Mouse (Mus musculus): ENCODE measurements around the gene Htra1. TPM values are rescaled to one million over a fixed set of nuclear protein-coding genes. Genes with fewer than 3 reads are reported as not detected.

Gene Htra1
- polyA plus RNA-seq, 1 experiment = 176 TPM

DNA sequence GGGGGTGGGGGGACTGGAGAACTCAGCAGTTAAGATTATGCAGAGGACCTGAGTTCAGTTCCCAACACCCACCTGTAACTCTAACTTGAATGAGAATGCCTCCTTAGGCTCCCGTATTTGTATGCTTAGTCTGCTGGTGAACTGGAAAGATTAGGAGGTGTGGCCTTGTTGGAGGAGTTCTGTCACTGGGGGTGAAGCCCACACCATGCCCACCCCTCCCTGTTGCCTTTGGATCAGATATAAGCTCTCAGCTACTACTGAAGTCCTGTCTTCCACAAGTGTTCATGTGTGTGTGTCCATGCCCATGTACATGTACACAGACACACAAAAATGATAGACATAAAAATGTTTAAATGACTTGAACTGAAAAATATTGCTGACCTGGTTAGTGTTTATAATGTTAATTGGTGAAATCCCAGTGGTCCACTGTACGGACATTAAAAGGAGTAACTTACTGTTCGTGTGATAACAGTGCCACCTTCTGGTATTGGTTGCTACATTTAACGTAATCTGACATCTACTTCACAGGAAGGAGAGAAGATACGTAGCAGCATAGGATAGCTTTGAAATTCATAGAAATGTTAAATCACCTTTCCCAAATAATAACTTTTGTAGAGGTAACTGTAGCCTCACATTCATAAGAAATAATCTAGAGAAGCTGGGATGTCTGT is 21.1 kb upstream of the Htra1 start:
- TF ChIP-seq MYOD1 (IDR thresholded peaks at IDR 0.05; ENCODE audit: control insufficient read depth in 1 of 3, insufficient read length in 2 of 3, low read depth in 2 of 3) (no peak), TCF3 (IDR thresholded peaks at IDR 0.05; ENCODE audit: insufficient read length, low read depth) (no peak), MAX (IDR thresholded peaks at IDR 0.05; ENCODE audit: low read depth) (no peak), POLR2A (IDR thresholded peaks at IDR 0.05; ENCODE audit: insufficient read length, low read depth) (no peak), TCF12 (IDR thresholded peaks at IDR 0.05; ENCODE audit: insufficient read depth, poor library complexity, severe bottlenecking) (no peak), MYOG (IDR thresholded peaks at IDR 0.05; ENCODE audit: control insufficient read depth in 1 of 3, insufficient read depth in 1 of 3, insufficient read length in 2 of 3, low read depth in 2 of 3) (no peak), POLR2AphosphoS2 (IDR thresholded peaks at IDR 0.05; ENCODE audit: insufficient read length, low read depth) (no peak), SRF (IDR thresholded peaks at IDR 0.05; ENCODE audit: control insufficient read depth, insufficient read length, low read depth) (no peak), E2F4 (IDR thresholded peaks at IDR 0.05; ENCODE audit: insufficient read depth) (no peak), CEBPB (IDR thresholded peaks at IDR 0.05; ENCODE audit: insufficient read depth, poor library complexity, severe bottlenecking) (no peak), USF1 (IDR thresholded peaks at IDR 0.05; ENCODE audit: low read depth) (no peak), REST (IDR thresholded peaks at IDR 0.05; ENCODE audit: insufficient read depth, insufficient read length) (no peak)
- Histone ChIP-seq H3K27me3 (ENCODE audit: control insufficient read depth, insufficient read depth, insufficient read length) (no peaks in the 10 kb centered on the region), H3K4me3 (no peak overlapping the region), H3K36me3 (ENCODE audit: control insufficient read depth, insufficient read depth) (peaks cover 26% of the 10 kb centered on the region), H3K4me2 (ENCODE audit: low read depth) (no peak overlapping the region), H3ac (ENCODE audit: control insufficient read depth, insufficient read length) (no peak overlapping the region), H3K79me2 (ENCODE audit: control insufficient read depth, insufficient read depth) (no peaks in the 10 kb centered on the region)

- no peaks in the 10 kb centered on the region for H3K79me2 ChIP-seq (ENCODE audit: control insufficient read depth, insufficient read depth)
- H3ac ChIP-seq (ENCODE audit: control insufficient read depth, insufficient read length) = no peak overlapping the region
- TF ChIP-seq USF1 (IDR thresholded peaks at IDR 0.05; ENCODE audit: low read depth) (no peak), MYOD1 (IDR thresholded peaks at IDR 0.05; ENCODE audit: control insufficient read depth in 1 of 3, insufficient read length in 2 of 3, low read depth in 2 of 3) (no peak), TCF3 (IDR thresholded peaks at IDR 0.05; ENCODE audit: insufficient read length, low read depth) (no peak), TCF12 (IDR thresholded peaks at IDR 0.05; ENCODE audit: insufficient read depth, poor library complexity, severe bottlenecking) (no peak), MAX (IDR thresholded peaks at IDR 0.05; ENCODE audit: low read depth) (no peak), POLR2A (IDR thresholded peaks at IDR 0.05; ENCODE audit: insufficient read length, low read depth) (no peak)
These were observed 17.7 kb upstream of the Htra1 start for GRCm38 (mm10) chr7:130918260-130918659.

DNA sequence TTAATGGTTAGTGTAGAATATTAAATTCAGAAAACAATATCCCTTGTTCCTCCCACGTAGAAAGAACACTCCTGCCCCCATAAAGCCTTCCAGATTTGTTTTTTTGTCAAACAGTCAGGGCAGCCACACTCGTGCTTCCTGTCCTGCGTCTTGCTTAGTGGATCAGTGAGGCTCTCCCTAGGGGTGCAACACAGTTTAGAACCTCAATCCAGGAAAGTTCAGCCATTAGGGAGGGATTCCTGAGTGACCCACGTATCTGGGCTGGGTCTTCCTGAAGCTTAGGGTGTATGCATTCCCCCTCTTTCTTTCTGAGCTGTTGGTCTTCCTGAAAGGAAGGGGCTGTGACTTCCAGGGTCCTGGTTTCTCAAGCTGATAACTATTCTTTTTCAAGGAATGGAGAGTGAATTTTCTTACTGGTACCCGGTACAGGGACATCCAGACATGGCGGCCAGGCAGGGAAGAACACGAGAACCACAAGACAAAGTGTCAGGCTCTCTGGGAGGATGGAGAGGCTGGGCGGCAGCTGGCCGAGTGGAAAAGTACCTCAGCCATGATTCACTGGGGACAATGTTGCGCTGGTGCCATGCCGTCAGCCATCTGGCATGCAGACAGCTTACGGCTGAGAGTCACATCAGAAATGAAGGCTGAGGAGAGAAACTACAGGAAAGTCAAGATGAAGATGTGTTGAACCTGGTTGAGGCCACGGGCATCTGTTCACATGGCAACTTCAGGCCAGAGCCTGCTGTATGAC is 12.8 kb upstream of the Htra1 start:
- peak overlapping the region; percentile 50 for H3K4me2 ChIP-seq (ENCODE audit: low read depth)
- no peak overlapping the region for H3ac ChIP-seq (ENCODE audit: control insufficient read depth, insufficient read length)
- H3K4me3 ChIP-seq = no peak overlapping the region
- no peaks in the 10 kb centered on the region for H3K79me2 ChIP-seq (ENCODE audit: control insufficient read depth, insufficient read depth)
- H3K27me3 ChIP-seq (ENCODE audit: control insufficient read depth, insufficient read depth, insufficient read length) = no peaks in the 10 kb centered on the region
- TF ChIP-seq MYOD1 (IDR thresholded peaks at IDR 0.05; ENCODE audit: control insufficient read depth in 1 of 3, insufficient read length in 2 of 3, low read depth in 2 of 3) (peak; percentile 13 to 74 (median 30)), MAX (IDR thresholded peaks at IDR 0.05; ENCODE audit: low read depth) (no peak)
- H3K36me3 ChIP-seq (ENCODE audit: control insufficient read depth, insufficient read depth) = no peaks in the 10 kb centered on the region

More at GRCm38 (mm10) chr7:130918260-130918659, 17.7 kb upstream of the Htra1 start:
- no peaks in the 10 kb centered on the region for H3K27me3 ChIP-seq (ENCODE audit: control insufficient read depth, insufficient read depth, insufficient read length)
- H3K36me3 ChIP-seq (ENCODE audit: control insufficient read depth, insufficient read depth) = no peaks in the 10 kb centered on the region
- no peak overlapping the region for H3K4me2 ChIP-seq (ENCODE audit: low read depth)
- H3K4me3 ChIP-seq = no peak overlapping the region

GRCm38 (mm10) chr7:130930401-130930800 is 5.5 kb upstream of the Htra1 start:
- TF ChIP-seq TCF3 (IDR thresholded peaks at IDR 0.05; ENCODE audit: insufficient read length, low read depth) = no peak
- H3K4me2 ChIP-seq (ENCODE audit: low read depth) = no peak overlapping the region

DNA sequence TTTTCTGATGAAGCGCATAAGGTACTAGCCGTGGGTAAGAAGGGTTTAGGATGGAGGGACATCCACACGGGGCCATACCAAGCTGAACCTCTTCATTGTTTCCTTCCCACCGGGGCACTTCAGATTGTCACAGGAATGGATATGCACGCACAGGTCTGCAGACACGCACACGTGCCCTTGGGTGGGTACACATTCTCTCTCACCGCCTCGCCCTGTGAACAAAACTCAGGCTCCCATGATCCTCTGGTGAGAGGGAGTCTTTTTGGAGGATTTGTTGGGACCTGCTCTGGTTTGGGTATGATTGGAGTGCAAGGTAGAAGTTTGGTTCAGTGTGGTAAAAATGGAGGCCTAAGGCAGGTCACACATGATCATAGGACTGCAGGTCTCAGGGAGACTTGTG is 3.0 kb upstream of the Htra1 start:
- Histone ChIP-seq H3K36me3 (ENCODE audit: control insufficient read depth, insufficient read depth) (no peaks in the 10 kb centered on the region), H3K27me3 (ENCODE audit: control insufficient read depth, insufficient read depth, insufficient read length) (peaks cover 4% of the 10 kb centered on the region), H3K4me3 (no peak overlapping the region), H3K79me2 (ENCODE audit: control insufficient read depth, insufficient read depth) (peaks cover 11% of the 10 kb centered on the region), H3ac (ENCODE audit: control insufficient read depth, insufficient read length) (no peak overlapping the region), H3K4me2 (ENCODE audit: low read depth) (no peak overlapping the region)
- no peak for TF ChIP-seq POLR2AphosphoS2 (IDR thresholded peaks at IDR 0.05; ENCODE audit: insufficient read length, low read depth)
- no peak for TF ChIP-seq MAX (IDR thresholded peaks at IDR 0.05; ENCODE audit: low read depth)
- TF ChIP-seq MYOG (IDR thresholded peaks at IDR 0.05; ENCODE audit: control insufficient read depth in 1 of 3, insufficient read depth in 1 of 3, insufficient read length in 2 of 3, low read depth in 2 of 3) = no peak
- TF ChIP-seq USF1 (IDR thresholded peaks at IDR 0.05; ENCODE audit: low read depth) = no peak
- TF ChIP-seq MYOD1 (IDR thresholded peaks at IDR 0.05; ENCODE audit: control insufficient read depth in 1 of 3, insufficient read length in 2 of 3, low read depth in 2 of 3) = no peak
- no peak for TF ChIP-seq SRF (IDR thresholded peaks at IDR 0.05; ENCODE audit: control insufficient read depth, insufficient read length, low read depth)
- TF ChIP-seq E2F4 (IDR thresholded peaks at IDR 0.05; ENCODE audit: insufficient read depth) = no peak
- TF ChIP-seq TCF3 (IDR thresholded peaks at IDR 0.05; ENCODE audit: insufficient read length, low read depth) = no peak
- no peak for TF ChIP-seq POLR2A (IDR thresholded peaks at IDR 0.05; ENCODE audit: insufficient read length, low read depth)
- TF ChIP-seq TCF12 (IDR thresholded peaks at IDR 0.05; ENCODE audit: insufficient read depth, poor library complexity, severe bottlenecking) = no peak
- TF ChIP-seq CEBPB (IDR thresholded peaks at IDR 0.05; ENCODE audit: insufficient read depth, poor library complexity, severe bottlenecking) = no peak
- TF ChIP-seq REST (IDR thresholded peaks at IDR 0.05; ENCODE audit: insufficient read depth, insufficient read length) = no peak

More at GRCm38 (mm10) chr7:130930401-130930800, 5.5 kb upstream of the Htra1 start:
- Histone ChIP-seq H3K27me3 (ENCODE audit: control insufficient read depth, insufficient read depth, insufficient read length) (no peaks in the 10 kb centered on the region), H3K36me3 (ENCODE audit: control insufficient read depth, insufficient read depth) (no peaks in the 10 kb centered on the region), H3ac (ENCODE audit: control insufficient read depth, insufficient read length) (no peak overlapping the region), H3K4me3 (no peak overlapping the region), H3K79me2 (ENCODE audit: control insufficient read depth, insufficient read depth) (no peaks in the 10 kb centered on the region)

Measured in myocyte (in vitro differentiated cells).